Mouse (Mus musculus): ENCODE results near the gene Gstm1. TPM values are rescaled to one million over a fixed set of nuclear protein-coding genes. Genes with fewer than 3 reads are reported as not detected.
"Not testable (repeated sequence)": the region's sequence is repeated elsewhere in the genome, so short reads cannot be mapped to it uniquely, and the experiment has no call there.

The Gstm1 gene
- total and polyA plus RNA-seq, 3 experiments: 0.31 to 6.7 TPM; not detected in 1

DNA sequence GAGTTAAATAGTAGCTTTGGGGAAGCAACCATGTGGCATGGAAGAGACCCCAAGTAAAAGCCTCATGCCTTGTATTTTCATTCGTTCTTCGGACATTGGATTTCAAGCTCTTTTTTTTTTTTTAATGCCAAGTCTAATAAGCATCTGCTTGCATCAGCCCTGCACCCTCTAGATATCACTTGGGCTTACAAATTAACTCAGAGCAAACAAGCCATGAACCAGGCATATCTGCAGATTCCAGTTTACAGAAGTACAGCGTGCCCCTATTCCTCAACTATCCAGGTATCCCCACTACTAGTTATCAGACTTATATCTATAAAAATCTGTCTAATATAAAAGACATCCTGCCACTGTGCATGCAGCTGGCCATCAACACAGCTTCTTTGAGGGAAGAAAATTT, 45.7 kb downstream of the Gstm1 start:
- TF ChIP-seq USF1 (IDR thresholded peaks at IDR 0.05; ENCODE audit: low read depth, low read length): no peak
- TF ChIP-seq ZKSCAN1 (IDR thresholded peaks at IDR 0.05; ENCODE audit: low read depth, low read length): no peak
- TF ChIP-seq RAD21 (IDR thresholded peaks at IDR 0.05; ENCODE audit: low read depth, low read length): no peak
- TF ChIP-seq ELF1 (IDR thresholded peaks at IDR 0.05; ENCODE audit: low read depth, low read length): no peak
- TF ChIP-seq KAT2A (conservative IDR thresholded peaks at IDR 0.05; ENCODE audit: low read depth, low read length): no peak
- TF ChIP-seq E2F4 (IDR thresholded peaks at IDR 0.05; ENCODE audit: borderline replicate concordance, low read depth, low read length): no peak
- TF ChIP-seq MAZ (IDR thresholded peaks at IDR 0.05; ENCODE audit: low read depth, low read length): no peak
- TF ChIP-seq GATA1 (IDR thresholded peaks at IDR 0.05; ENCODE audit: low read depth, low read length): no peak
- TF ChIP-seq CHD1 (IDR thresholded peaks at IDR 0.05; ENCODE audit: low read depth, low read length): no peak
- TF ChIP-seq MAX (IDR thresholded peaks at IDR 0.05; ENCODE audit: low read length): no peak
- TF ChIP-seq ZC3H11A (IDR thresholded peaks at IDR 0.05; ENCODE audit: low read depth, low read length): no peak
- TF ChIP-seq ETS1 (IDR thresholded peaks at IDR 0.05; ENCODE audit: low read depth, low read length): no peak
- no peak for TF ChIP-seq TCF12 (IDR thresholded peaks at IDR 0.05; ENCODE audit: low read depth, low read length)
- no peak for TF ChIP-seq EP300 (IDR thresholded peaks at IDR 0.05; ENCODE audit: low read depth in 1 of 2, low read length in 2 of 2)
- TF ChIP-seq MYC (IDR thresholded peaks at IDR 0.05; ENCODE audit: low read depth, low read length): no peak
- no peak for TF ChIP-seq MYB (IDR thresholded peaks at IDR 0.05; ENCODE audit: low read depth, low read length)
- TF ChIP-seq NELFE (IDR thresholded peaks at IDR 0.05; ENCODE audit: low read depth, low read length): no peak
- no peak for TF ChIP-seq HCFC1 (IDR thresholded peaks at IDR 0.05; ENCODE audit: low read depth, low read length)
- no peak for TF ChIP-seq POLR2AphosphoS5 (IDR thresholded peaks at IDR 0.05; ENCODE audit: borderline replicate concordance, low read depth, low read length)
- DNase-seq (ENCODE audit: low read depth, low spot score): no peak

DNA sequence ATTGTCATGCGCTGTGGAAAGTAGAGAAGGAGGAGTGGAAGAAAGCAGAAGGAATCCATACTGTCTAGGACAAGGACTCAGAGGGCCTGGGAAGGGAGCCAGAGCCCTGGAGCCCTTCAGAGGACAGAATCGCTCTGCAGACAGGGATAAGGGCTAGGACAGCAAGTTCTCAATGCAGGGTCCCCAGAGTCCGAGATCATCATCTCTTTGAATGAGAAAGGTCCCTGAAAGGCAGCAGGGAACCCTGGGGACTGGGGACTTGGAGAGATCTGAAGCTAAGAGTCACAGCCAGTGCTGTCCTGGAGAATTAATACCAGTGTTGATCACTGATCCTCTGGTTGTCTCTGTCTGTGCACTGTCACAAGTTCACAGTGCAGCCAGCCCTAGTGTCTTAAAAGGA, 46.7 kb downstream of the Gstm1 start:
- not testable (repeated sequence) for H3K4me3 ChIP-seq (ENCODE audit: control insufficient read depth in 1 of 2, insufficient read depth in 1 of 2, low read depth in 2 of 2, low read length in 2 of 2); H3K4me1 ChIP-seq (ENCODE audit: control insufficient read depth in 1 of 2, insufficient read depth in 2 of 2, low read length in 2 of 2); H3K9me3 ChIP-seq (replicated peaks; ENCODE audit: insufficient read depth, low read length); H3K9ac ChIP-seq (ENCODE audit: control insufficient read depth, low read depth, low read length, poor library complexity, severe bottlenecking); H3K36me3 ChIP-seq (ENCODE audit: control insufficient read depth in 1 of 2, insufficient read depth in 2 of 2, low read length in 2 of 2); H3K79me2 ChIP-seq (ENCODE audit: control insufficient read depth, insufficient read depth, low read length, poor library complexity); H3K27ac ChIP-seq (ENCODE audit: control insufficient read depth, low read depth, low read length); DNase-seq (ENCODE audit: low read depth, low spot score)
- H3K27me3 ChIP-seq (ENCODE audit: control insufficient read depth in 1 of 2, insufficient read depth in 2 of 2, low read length in 2 of 2): peaks cover 4 to 23% of the 10 kb centered on the region in 2 experiments

More for the DNA sequence above, 45.7 kb downstream of the Gstm1 start:
- peaks cover 4 to 23% of the 10 kb centered on the region in 2 experiments for H3K27me3 ChIP-seq (ENCODE audit: control insufficient read depth in 1 of 2, insufficient read depth in 2 of 2, low read length in 2 of 2)
- no peaks in the 10 kb centered on the region for H3K9me3 ChIP-seq (replicated peaks; ENCODE audit: insufficient read depth, low read length)
- no peak overlapping the region for H3K27ac ChIP-seq (ENCODE audit: control insufficient read depth, low read depth, low read length)
- no peak overlapping the region for H3K4me3 ChIP-seq (ENCODE audit: control insufficient read depth in 1 of 2, insufficient read depth in 1 of 2, low read depth in 2 of 2, low read length in 2 of 2)
- no peak overlapping the region for H3K9ac ChIP-seq (ENCODE audit: control insufficient read depth, low read depth, low read length, poor library complexity, severe bottlenecking)
- no peaks in the 10 kb centered on the region for H3K36me3 ChIP-seq (ENCODE audit: control insufficient read depth in 1 of 2, insufficient read depth in 2 of 2, low read length in 2 of 2)
- H3K4me1 ChIP-seq (ENCODE audit: control insufficient read depth in 1 of 2, insufficient read depth in 2 of 2, low read length in 2 of 2): no peaks in the 10 kb centered on the region
- H3K79me2 ChIP-seq (ENCODE audit: control insufficient read depth, insufficient read depth, low read length, poor library complexity): no peaks in the 10 kb centered on the region

Data from MEL (cell line).